Mouse (Mus musculus): ENCODE results near the gene Rab4b. TPM values are rescaled to one million over a fixed set of nuclear protein-coding genes. Genes with fewer than 3 reads are reported as not detected.

The Rab4b gene
- total RNA-seq, 2 experiments from 2014 or later, result 86.7 to 94.7 TPM

DNA sequence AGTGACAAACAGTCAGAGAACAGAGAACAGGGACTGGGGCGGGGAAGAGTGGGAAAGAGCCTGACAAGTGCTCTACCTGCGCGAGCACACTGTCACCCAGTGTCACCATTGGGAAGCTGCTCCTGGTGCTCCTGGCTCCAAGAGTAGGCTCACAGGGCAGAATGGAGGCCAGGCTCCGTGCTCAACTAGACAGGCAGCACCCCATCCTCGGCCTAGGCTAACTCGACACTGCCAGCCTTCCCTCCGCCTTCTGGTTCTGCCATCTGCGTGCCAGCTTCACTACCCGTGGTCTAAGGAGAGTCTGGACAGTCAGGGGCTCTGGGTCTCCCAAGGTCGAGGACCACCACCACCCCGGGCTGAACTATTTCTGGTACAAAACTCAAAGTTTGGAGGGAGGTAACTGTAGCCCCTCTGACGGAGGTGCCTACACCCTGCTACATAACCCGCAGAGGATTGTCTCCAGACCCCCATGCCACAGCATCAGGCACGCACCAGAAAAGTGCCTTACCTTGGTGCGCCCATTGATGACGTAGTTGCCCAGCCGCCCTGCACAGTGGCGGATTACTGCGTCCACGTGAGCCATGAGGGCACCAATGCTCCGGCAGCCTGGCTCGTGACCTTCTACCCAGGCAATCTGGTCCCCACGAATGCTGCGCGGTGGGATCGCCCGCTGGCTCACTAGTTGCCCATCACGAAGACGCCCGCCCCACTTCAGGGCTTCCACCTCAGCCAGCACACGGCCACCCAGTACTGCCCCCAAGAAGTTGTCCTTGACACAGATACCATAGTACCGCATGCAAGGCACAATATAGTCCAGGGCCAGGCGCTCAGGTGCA is 14.4 kb downstream of the Rab4b start:
- DNase-seq (ENCODE audit: low spot score in 2 of 2), result no peak
- intact Hi-C loops (cut with DNase I), result no loop called here

DNA sequence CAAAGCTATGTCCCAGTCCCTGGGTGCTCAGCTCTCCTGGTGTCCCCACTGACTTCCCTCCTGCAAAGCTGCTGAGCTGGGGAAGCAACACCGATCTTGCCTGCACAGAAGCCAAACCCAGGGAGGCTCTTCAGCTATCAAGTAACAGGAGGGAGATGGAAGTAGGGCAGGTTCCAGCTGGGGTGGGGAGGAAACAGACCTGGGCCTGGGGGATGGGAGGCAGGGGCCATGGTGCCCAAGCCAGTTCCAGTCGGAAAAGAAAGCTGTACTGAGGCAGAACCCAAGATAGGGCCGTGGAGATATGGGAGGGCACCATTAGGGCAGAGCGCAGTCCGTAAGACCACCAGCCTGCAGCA is 15.3 kb downstream of the Rab4b start:
- intact Hi-C loops (cut with DNase I), result no loop called here
- DNase-seq (ENCODE audit: low spot score in 2 of 2), result no peak

DNA sequence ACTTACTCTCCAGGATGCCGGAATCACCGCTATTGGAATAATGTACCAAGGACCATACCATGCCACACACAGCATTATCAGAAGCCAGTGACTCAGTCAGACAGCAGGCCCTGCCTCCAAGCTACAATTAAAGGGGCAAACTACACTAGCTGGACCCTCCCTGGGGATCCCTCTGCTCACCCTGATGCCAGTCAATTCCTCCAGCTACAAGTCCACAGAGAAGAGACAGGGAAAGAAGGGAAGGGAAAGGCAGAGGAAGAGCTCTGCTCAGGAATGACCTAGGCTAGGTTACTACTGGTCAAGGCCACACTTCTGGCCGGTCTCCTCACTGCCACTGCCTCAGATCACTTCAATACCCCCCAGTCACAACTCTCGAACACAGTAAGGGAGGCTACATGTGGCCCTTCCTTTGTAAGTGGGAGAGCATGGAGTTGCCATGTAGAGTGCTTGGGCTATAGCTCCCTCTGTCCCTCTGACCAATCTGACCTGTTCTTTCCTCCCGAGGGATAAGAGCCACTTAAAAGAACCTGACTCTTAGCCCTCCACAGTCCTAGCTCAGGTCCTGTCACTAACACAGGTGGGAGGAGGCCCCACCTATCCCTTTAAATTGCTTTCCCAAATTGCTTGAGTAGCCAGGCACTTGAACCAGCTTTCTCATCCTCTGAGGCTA is 15.8 kb downstream of the Rab4b start:
- intact Hi-C loops (cut with DNase I), result no loop called here
- no peak for DNase-seq (ENCODE audit: low spot score in 2 of 2)

DNA sequence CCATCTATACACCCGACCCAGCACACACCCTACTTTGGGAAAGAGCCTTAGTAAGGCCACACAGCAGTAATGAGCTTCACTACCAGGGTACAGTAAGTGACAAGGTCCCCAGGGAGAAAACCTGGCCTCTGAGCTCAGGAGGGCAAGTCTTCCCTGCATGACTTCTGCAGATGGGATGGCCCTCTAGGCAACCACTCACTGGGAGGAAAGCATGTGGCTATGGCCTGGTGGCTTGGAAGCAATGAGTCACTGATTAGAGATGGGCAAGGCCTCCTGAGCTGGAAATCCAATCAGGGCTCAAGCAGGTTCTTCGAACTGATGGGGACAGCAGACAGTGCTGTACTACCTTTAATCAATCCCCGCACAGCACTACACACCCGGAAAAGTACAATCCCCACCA is 17.0 kb downstream of the Rab4b start:
- intact Hi-C loops (cut with DNase I), result no loop called here
- DNase-seq (ENCODE audit: low spot score in 2 of 2), result no peak

DNA sequence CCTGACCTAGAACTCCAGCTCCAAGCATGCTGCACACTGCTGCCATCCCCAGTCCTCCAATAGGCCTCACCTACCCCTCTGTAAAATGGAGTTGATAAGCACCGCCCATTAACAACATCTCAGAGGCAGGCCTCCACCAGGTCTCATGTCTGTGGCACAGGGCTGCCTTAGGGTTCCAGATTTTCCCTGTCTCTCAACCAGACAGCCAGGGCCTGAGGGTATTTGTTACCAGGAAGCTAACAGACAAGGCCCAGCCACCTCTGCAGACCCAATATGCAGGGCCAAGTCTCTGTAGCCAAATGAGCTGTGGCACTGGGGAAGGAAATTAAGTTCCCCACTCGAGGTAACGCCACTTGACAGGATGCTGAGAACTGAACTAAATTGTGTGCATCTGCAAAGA is 17.8 kb downstream of the Rab4b start:
- no peak for DNase-seq (ENCODE audit: low spot score in 2 of 2)
- intact Hi-C loops (cut with DNase I), result no loop called here

DNA sequence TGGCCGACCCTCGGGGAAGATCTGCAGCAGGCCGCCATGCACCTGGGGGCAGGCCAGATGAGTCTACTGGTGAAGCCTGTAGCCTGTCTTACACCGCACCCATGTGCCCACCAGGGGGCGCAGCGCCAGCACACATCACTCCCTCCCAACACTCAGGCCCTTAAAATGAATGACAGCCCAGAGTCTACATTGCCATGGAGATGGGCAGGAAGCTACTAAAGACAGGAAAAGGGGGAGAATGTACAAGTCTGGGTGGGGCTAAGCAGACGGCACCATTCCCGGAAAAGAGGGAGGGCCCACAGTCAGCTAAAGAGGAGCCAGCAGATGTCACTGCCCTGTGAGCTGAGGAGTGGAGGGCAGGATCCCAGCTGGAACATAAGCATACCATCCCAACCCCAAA is 18.8 kb downstream of the Rab4b start:
- intact Hi-C loops (cut with DNase I), result no loop called here
- peak; percentile 91 to 97 for DNase-seq (ENCODE audit: low spot score in 2 of 2)

DNA sequence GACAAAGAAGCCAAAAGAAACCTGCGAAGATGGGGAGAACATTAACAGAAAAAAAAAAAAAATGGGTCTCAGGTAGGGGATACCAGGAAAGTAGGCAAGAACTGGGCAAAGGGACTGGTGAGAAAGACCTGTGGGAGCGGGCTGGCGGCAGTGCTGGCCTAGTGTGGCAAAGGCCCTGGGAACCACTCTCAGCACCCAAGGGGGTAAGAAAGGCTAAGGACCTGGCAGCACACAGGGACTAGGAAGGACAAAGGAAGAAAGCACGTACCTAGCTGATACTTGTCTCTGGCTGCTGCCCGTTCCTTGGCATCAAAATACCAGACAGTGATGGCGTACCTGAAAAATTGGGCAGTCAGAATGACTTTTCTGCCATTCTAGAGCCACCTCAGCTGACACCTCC is 19.4 kb downstream of the Rab4b start:
- intact Hi-C loops (cut with DNase I), result no loop called here
- no peak for DNase-seq (ENCODE audit: low spot score in 2 of 2)

DNA sequence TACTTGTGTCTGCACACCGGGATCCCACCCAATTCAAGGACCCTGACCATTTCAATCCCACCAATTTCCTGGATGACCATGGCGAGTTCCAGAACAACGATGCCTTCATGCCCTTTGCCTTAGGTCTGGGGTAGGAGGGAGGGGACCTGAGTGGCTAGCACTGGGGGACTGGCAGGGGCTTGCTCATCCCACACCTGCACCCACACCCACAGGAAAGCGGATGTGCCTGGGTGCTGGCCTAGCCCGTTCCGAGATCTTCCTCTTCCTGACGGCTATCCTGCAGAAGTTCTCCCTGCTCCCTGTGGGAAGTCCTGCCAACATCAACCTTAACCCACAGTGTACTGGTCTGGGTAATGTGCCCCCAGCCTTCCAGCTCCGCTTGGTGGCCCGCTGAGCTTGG is 20.5 kb downstream of the Rab4b start:
- intact Hi-C loops (cut with DNase I), result no loop called here
- DNase-seq (ENCODE audit: low spot score in 2 of 2), result no peak

DNA sequence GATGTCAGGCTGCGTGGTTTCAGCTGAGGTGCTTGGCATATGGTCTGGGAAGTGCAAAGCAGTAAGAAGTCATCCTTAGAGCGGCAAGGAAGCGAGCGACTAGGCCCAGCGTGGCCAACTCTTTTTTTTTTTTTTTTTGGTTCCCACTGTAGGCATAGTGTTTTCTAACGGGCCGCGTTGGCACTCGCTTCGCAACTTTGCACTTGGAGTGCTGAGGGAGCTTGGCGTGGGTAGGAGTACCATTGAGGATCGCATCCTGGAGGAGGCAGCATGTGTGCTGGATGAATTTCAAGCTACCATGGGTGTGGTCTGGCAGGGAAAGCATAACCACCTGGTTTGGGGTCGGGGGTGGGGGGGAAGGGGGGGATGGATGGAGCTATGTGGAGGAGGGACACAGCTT is 22.7 kb downstream of the Rab4b start:
- intact Hi-C loops (cut with DNase I), result no loop called here
- DNase-seq (ENCODE audit: low spot score in 2 of 2), result peak in 1 of 2 experiments; percentile 66

DNA sequence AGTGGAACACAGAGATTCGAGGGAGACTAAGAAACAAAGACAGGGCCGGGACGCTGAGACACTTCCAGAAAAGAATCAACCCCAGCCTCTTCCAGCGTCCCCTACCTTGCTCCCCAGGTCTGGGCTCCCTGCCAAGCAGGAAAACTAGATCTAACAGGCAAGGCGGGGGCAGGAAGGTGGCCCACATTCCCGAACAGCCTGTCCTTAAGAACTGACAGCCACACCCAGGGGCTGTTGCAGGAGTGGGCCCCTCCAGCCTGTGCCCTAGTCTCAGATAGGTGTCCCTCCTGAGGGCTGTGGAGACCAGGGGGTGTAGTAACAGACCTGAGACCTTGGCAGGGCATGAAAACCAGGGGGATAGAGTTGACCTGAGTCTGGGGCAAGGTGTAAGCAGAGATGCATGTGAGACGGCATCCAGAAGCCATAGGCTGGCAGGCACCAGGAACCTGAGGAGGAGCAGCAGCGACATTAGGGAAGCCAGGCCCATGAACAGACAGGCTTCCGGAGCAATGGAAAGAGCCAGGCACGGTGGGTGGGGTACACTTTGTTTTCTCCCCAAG is 25.4 kb downstream of the Rab4b start, which contains the start of gene Cyp2t4:
Gene Cyp2t4, plus strand, starts transcription at position 510 of the 560 bp plus-strand sequence.
- DNase-seq (ENCODE audit: low spot score in 2 of 2), result peak in 1 of 2 experiments; percentile 32
- intact Hi-C loops (cut with DNase I), result no loop called here

DNA sequence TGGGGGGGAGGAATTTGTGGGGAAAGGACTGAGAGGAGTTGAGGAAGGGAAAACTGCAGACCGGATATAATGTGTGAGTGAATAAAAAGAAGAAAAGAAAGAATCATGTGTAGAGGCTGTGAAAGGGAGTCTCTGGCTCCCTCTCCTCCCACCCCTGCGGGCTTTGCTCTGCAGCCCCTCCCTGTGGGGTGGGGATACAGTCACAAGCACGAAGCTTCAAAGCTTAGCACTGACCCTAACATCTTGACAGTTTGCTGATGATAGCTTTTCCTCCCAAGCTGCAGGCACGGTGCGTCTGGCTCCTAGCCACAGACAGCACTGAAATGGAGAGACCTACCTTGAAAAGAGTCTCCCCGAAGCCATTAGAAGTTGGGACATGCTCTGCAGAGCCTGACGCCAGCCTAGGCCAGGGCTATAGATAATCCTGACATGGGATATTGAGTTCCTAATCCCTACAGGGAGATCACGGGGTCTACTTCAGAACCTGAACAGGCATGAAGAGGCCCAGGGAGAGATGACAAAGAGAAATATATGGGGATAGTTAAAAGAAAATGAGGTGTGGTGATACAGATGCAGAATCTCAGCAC is 42.2 kb downstream of the Rab4b start:
- intact Hi-C loops (cut with DNase I), result no loop called here
- DNase-seq (ENCODE audit: low spot score in 2 of 2), result no peak

DNA sequence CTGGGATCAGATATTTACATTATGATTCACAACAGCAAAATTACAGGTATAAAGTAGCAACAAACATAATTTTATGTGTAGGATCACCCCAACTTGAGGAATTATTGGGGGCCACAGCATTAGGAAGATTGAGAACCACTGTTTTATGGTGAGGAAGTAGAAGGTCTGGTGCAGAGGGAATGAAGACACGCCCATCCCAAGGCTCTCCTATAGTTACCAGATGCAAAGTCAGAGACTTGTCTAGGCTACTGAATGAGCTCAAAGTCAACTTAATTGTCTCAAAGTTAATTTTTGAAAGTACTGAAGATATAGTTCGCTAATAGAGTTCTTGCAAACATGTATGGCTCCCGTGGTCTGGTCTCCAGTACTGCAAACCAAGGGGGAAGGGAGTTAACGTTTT is 44.9 kb downstream of the Rab4b start:
- intact Hi-C loops (cut with DNase I), result loop anchor here (2.0 kb wide), 1 partner anchor 151 kb away; no protein-coding TSS in a partner anchor
- no peak for DNase-seq (ENCODE audit: low spot score in 2 of 2)

DNA sequence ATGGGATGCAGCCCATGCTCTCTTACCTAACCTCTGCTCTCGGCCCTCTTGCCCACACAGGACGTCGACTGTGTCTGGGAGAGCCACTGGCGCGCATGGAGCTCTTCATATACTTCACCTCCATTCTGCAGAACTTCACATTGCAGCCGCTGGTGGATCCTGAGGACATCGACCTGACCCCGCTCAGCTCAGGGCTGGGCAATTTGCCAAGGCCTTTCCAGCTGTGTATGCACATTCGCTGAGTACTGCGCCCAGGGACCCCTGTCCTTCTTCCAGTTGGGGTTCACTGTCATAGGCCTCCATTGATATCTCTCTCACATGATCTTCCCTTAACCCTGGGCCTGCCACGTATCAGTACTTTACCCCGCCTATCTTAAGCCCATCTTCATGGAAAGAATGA is 45.5 kb downstream of the Rab4b start:
- no peak for DNase-seq (ENCODE audit: low spot score in 2 of 2)
- intact Hi-C loops (cut with DNase I), result loop anchor here (2.0 kb wide), 1 partner anchor 152 kb away; no protein-coding TSS in a partner anchor

DNA sequence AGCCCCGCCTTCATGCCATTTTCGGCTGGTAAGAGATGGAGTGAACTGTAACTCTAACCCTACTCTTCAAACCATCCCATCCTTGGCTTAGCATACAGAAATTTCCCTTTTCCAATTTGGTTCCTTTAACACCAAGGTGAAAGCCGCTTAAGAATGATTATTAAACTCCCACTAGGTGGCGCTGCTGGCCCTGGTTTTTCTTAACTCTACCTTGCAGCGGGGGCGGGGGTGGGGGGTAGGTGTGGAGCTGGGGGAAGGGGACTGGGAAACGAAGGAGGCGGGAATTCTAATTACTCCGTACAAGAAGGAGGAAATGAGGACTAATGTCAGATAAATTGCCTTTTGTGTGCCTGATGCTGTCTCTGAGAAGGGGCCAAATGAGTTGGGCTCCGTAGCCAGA is 46.1 kb downstream of the Rab4b start:
- intact Hi-C loops (cut with DNase I), result loop anchor here (2.0 kb wide), 1 partner anchor 152 kb away; no protein-coding TSS in a partner anchor
- DNase-seq (ENCODE audit: low spot score in 2 of 2), result peak in 1 of 2 experiments; percentile 76

DNA sequence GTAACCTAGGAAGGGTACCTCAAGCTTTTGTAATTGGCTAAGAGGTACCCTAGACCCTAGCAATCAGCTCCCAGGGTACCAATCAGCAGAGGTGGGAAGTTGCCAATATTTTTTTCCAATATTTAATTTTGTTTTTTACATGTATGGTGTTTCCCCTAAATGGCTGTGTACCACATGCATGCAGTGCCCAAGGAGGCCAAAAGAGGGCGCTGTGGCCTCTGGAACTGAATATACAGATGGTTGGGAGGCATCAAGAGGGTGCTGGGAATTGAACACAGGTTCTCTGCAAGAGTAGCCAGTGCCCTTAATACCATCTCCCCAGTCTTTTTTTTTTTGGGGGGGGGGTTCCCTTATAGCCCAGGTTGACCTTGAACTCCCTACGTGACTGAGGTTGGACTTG is 47.3 kb downstream of the Rab4b start:
- no peak for DNase-seq (ENCODE audit: low spot score in 2 of 2)
- intact Hi-C loops (cut with DNase I), result no loop called here

DNA sequence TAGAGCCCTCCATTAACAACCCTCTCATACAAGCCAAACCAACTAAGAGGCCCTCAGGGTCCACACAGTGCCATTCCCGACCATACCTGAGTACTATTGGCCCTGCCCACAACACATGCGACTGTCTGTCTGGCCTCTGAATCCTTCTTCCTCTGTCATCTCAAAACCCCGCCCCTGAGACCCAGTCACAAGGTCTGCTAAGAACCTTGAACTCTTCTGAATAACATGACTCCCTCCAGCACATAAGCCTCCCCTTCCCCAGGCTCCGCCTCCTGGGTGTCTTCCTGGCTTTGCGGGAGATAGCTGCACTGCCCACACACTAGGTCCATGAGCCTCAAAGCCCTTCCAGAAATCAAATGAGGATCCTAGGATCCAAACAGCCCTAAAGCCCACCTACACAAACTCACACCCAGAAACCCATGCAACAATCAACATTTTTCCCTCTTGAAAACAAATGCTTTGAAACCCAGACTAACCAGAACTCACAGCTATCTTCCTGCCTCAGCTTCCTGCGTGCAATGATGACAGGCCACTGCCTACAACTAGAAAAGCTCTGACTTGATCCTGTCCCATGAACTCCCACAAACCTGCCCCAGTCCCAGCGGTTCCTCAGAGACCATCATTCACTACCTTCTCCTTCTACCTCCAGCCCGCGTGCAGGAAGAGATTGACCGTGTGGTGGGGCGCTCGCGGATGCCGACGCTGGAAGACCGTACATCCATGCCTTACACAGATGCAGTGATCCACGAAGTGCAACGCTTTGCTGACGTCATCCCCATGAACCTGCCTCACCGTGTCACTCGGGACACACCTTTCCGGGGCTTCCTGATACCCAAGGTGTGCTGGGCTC is 48.0 kb downstream of the Rab4b start:
- DNase-seq (ENCODE audit: low spot score in 2 of 2), result no peak
- intact Hi-C loops (cut with DNase I), result no loop called here

DNA sequence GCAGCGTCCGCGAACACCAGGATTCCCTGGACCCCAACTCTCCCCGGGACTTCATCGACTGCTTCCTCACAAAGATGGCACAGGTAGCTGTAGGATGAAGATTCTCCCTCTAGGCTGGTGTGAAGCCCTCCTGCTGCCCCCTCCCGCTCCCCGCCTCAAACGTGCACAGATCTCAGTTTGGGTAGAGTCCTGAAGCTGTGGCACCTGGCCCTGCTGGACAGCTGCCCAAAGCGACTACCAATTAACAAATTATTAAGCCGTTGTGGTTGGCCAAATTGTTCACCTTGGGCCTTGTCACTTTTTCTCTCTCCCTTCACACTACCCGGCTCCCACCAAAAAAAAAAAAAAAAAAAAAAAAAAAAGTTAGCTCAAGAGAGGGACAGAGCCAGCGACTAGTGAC is 48.9 kb downstream of the Rab4b start:
- intact Hi-C loops (cut with DNase I), result loop anchor here (5.0 to 10.0 kb wide), 2 partner anchors 353 to 1275 kb away; no protein-coding TSS in a partner anchor

DNA sequence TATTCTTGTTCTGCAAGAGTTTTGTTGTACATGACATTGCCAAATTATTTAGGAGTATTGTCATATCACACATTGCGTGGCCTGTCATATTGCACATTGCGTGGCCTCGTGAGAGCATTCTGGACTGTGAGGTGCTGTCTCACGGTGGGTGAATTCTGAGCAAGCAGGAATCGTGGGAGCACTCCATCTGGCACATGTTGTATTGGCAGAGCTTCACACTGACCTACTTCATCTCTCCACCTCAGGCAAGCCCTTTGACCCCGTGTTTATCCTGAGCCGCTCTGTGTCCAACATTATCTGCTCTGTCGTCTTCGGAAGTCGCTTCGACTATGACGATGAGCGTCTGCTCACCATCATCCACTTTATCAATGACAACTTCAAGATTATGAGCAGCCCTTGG is 49.8 kb downstream of the Rab4b start:
- intact Hi-C loops (cut with DNase I), result loop anchor here (5.0 to 10.0 kb wide), 2 partner anchors 352 to 1274 kb away; no protein-coding TSS in a partner anchor
- DNase-seq (ENCODE audit: low spot score in 2 of 2), result no peak

More for the DNA sequence above, 48.9 kb downstream of the Rab4b start:
- no peak for DNase-seq (ENCODE audit: low spot score in 2 of 2)

DNA sequence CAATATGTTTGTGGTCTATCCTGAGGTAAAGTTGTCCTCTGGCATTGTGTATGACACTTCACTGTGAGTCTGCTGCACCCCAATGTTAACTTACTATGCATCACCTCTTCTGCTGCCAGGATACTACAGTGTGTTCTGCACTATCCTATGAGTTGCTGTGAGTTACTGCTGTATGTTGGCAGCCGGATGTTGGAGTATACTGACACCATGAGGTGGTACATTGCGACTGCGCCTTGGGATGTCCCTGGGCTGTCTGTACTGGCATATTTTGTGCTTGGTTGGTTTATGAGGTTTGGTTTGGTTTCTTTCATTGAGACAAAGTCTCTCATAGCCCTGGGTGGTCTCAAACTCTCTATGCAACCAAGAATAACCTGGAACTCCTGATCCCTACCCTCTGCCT is 50.5 kb downstream of the Rab4b start:
- peak; percentile 45 to 70 for DNase-seq (ENCODE audit: low spot score in 2 of 2)
- intact Hi-C loops (cut with DNase I), result loop anchor here (5.0 to 10.0 kb wide), 2 partner anchors 351 to 1273 kb away; no protein-coding TSS in a partner anchor

Data from left cerebral cortex, postnatal 14 days (tissue).